Mouse (Mus musculus) large intestine, adult 2 months (tissue): ENCODE results near the gene Flnc. TPM values are rescaled to one million over a fixed set of nuclear protein-coding genes. Genes with fewer than 3 reads are reported as not detected.

ENCODE experiments used
- DNase-seq: peaks from one replicate; pipeline ENCODE4 v3.0.0-alpha.2; 2012; ENCODE audit warnings: low read depth, low spot score
- WGBS: fragments of 180-500 bp; shearing (Covaris S2); methylation state at CpG from one replicate; pipeline ENCODE4 v1.1.7; 2018; 5-methylcytosine and 5-hydroxymethylcytosine counted together
- polyA plus RNA-seq: library from polyadenylated mRNA; depleted of rRNA; stranded (reverse); fragments of >200 nt; gene quantifications from 2 replicates; pipeline ENCODE4 v1.2.3, GENCODE M21; 2012

The Flnc gene
- polyA plus RNA-seq, 1 experiment, result 7.9 TPM

DNA sequence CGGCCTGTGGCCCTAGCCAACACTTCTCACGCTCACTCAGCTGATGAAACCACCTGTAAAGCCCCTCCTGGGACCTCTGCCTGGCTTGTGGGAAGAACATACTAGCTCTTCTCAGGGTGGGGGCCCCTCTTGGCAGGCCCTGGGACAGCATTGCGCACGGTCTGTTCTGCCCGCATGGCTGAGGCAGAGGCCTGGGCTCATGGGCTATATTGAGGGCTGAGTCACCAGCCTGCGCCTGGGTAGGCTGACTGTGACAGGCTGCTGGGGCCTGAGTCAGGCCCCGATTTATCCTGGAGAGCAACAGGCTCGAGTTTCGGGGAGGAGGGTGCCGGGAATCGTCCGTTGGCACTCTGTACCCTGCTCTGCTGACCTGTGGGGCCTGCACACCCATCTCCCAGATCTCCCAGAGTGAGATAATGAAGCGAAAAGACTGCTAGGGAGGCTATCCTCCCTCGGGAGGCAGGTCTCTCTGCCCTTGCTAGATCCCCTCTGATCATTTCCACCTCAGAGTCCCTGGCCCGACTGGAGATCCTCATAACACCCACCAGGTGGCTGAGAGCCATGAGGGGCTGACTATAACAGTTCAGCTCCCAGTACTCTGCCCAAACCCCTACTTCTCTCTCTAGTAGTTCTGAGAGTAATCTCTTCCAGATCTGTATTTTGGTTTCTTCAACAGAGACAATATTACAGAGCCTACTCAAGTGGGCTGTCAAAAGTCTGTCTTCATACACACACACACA, 2.2 kb upstream of the Flnc start:
- no peak for DNase-seq

DNA sequence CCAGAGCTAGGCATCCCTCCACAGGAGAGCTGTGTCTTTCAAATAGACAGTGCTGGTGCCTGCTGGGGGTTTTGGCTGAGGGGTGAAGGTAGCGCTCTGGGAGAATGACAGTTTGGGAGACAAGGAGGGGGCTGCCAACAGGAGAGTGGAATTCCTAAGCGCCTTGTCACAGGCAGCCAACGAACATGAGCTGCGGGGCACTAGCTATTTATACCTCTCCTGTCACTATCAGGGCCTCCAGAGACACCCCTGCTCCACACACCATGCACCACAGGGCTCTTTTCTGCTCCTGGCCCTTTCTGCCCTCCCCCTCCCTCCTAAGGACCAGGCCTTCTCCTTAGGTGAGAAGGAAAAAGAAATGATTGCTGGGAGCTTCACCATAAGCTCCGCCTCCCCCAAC, 1.6 kb upstream of the Flnc start:
- DNase-seq, result no peak
- 63% methylated on average over 5 of the region's 5 CpGs for WGBS

More for the DNA sequence above, 2.2 kb upstream of the Flnc start:
- 54% methylated on average over 15 of the region's 15 CpGs for WGBS

- DNase-seq, result no peak
- WGBS, result 56% methylated on average over 3 of the region's 3 CpGs
Observed at GRCm38 (mm10) chr6:29432156-29432555, 900 bp upstream of the Flnc start.

DNA sequence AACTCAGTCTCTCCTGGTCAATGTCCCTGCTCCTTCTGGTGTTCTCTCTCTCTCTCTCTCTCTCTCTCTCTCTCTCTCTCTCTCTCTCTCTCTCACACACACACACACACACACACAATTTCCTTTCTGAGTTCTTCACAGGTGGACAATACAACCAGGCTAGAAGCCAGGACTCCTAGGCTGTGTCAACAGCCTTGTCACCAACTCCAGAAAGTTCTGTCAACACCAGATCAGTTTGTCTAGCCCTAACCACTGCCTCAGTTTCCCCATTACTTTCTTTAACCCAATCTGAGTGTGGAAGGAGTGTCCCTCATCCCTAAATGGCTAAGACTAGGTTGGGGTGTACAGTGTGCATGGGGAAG, 399 bp upstream of the Flnc start:
- DNase-seq, result no peak

GRCm38 (mm10) chr6:29433804-29434795, 1.0 kb downstream of the Flnc start:
- WGBS, result 11% methylated on average over 27 of the region's 27 CpGs
- no peak for DNase-seq

DNA sequence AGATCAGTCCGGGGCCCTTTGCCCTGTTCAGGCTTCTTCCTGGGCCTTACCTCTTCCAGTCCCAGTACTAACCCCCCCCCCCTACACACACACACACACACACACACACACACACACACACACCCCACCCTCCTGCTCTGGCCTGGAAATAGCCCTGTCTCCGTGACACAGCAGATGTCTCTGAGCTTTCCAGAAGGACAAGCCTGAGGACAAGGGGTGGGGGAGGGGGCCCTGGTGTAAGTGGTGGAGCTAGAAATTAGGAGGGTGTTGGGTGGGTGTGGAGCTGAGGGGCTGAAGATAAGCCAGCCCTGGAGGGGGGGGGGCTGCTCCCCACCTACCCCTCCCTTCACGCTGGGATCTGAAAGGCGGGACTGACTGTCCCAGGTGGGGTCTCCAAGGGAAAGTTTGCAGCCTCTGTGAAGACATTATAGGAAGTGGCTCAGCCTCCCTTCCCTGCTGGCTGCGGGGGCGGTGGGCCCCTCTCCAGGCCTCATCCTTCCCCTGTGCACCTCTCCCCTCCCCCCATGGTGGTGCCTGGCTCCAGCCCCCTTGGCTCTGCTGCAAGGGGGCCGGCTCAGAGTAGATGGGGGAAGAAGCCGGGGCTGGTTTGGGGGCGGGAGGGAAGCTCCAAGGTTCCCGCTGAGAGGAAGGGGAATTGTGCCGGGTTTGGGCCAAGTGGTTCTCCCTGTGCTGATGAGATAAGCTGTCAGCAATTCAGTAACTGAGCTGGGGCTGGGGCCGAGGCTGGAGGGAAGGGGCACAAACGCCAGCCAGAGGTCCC, 2.0 kb downstream of the Flnc start:
- DNase-seq, result no peak

GRCm38 (mm10) chr6:29435940-29436451, 2.9 kb downstream of the Flnc start:
- DNase-seq, result no peak
- WGBS, result 37% methylated on average over 6 of the region's 6 CpGs

More for the DNA sequence above, 2.0 kb downstream of the Flnc start:
- WGBS, result 11% methylated on average over 13 of the region's 13 CpGs

GRCm38 (mm10) chr6:29436461-29436934, 3.4 kb downstream of the Flnc start:
- no peak for DNase-seq
- WGBS, result 17% methylated on average over 11 of the region's 11 CpGs

- DNase-seq, result no peak
- 71% methylated on average over 4 of the region's 4 CpGs for WGBS
Observed at GRCm38 (mm10) chr6:29439251-29439650, 6.2 kb downstream of the Flnc start.

DNA sequence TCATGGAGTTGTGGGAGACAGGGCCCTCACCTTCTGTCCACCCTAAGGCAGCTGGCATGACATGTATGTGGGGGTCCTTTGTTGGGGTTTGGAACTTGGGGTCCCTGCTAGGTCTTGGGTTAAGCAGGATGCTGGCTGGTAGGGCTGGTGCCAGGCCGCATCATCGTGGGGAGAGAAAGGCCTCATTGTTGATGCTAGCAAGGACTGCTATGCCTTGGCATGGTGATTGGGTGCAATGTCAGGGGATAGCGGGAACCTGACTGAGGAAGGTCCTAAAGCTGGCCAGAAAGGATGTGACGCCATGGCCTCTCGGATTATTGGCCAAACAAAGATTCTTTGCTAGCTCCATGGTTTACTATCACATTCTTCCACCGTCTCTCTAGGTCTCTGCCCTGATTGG, 6.7 kb downstream of the Flnc start:
- WGBS, result 92% methylated on average over 6 of the region's 6 CpGs
- no peak for DNase-seq

DNA sequence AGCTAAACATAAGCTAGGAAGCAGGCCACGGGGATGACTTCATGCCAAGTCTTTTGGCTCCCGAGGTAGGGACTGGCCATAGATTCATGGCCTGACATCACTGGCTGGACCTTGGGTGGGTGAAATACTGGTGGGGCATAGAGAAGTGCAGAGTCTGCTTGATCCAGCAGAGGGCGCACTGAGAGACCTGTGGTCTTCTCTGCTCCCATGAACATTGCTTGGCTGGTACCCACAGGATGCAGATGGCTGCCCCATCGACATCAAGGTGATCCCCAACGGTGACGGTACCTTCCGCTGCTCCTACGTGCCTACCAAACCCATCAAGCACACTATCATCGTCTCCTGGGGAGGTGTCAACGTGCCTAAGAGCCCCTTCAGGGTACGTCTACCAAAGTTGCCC, 11.7 kb downstream of the Flnc start:
- WGBS, result 62% methylated on average over 11 of the region's 11 CpGs
- DNase-seq, result no peak

- DNase-seq, result no peak
- 64% methylated on average over 7 of the region's 7 CpGs for WGBS
Observed at GRCm38 (mm10) chr6:29445354-29445753, 12.3 kb downstream of the Flnc start.

DNA sequence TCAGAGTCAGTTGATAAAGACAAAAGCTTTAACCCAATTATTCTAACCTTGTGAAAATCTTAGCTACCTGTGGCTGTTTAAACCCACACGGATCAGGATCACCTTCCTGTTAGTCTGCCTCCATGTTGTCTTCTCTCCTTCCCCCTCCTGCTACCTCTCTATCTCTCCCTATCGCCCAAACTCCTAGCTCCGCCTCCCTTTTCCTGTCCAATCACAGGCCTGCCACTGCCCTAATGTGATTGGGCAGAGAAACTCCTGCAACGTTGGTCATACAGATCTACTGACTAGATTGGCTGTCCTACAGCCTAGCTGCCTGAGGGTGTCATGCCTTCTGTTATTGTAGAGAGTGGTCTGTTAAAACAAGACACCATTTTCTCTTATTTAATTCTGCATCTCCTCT, 16.8 kb downstream of the Flnc start:
- 32% methylated on average over 4 of the region's 4 CpGs for WGBS
- DNase-seq, result no peak

- 90% methylated on average over 6 of the region's 6 CpGs for WGBS
- no peak for DNase-seq
Observed at GRCm38 (mm10) chr6:29450667-29451066, 17.6 kb downstream of the Flnc start.

DNA sequence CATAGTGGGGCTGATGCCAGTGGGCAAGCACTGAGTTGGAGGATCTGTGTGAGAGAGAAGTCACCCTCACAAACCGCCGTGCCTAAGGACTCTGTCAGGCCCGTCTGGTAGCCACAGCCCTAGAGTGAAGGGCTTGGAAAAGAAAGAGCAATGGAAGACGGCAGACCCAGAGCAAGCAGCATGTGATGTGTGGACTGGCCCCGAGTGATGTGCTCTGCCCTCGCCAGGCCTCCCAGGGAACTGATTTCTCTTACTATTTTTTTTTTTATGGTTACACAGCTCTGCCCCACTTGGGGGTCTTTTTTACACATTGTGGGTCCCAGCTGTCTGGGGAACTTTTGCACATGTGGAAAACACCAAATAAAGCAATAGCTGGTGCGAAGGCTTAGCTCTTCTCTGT, 28.4 kb downstream of the Flnc start:
- WGBS, result 51% methylated on average over 7 of the region's 7 CpGs
- DNase-seq, result no peak

DNA sequence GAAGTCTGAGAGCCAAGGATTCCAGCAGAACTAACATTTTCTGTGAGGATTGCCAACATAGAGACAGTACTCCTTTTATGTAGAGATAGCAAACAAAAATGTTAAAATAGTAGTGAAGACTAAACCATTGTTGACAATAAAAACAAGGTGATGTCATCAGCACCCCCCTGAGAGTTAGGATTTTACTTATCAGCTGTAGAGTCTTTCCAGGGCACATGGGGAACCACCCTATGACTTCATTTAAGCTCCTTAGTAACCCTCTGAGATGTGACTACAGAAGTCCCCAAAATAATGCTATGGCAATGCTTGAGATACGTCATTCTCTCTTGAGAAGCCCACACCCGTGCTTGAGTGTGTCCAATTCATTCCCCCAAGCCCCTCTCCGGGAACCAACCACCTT, 30.3 kb downstream of the Flnc start:
- WGBS, result 68% methylated on average over 3 of the region's 3 CpGs
- no peak for DNase-seq

DNA sequence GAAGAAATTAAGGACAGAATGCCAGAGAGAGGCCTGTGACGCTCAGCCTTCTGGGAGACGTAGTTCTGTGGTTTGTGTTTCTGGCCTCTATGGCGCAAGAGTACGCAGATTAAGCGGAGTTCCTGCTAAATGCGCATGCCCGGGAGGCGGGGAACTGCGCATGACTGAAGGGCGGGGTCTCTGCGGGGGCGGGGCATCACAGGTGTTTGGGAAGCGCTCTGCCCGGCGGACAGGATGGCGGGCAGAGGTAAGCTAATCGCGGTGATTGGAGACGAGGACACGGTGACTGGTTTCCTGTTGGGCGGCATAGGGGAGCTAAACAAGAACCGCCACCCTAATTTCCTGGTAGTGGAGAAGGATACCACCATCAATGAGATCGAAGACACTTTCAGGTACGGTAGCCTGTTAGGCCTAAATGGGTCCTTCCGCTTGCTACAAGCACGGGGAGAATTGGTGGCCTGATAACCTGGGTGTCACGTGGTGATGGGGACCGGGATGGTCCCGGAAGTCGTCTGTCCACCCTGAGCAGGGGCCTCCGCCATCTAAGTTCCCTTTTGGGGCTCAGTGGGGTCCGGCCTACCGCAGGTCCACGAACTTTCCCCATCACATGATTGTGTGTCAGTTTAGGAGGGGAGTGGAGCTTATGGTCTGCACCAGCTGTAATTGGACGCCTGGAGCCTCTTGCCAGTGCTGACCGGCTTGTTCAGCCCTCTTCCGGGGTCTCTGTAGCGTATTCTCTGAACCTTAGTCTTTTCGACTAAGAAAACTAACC, 34.7 kb downstream of the Flnc start, which contains the start of gene Atp6v1f:
Atp6v1f (plus strand) TSS at position 136 of the 772 bp plus-strand sequence.
- DNase-seq, result peak; percentile 84
- under 1% methylated on average over 39 of the region's 39 CpGs for WGBS

DNA sequence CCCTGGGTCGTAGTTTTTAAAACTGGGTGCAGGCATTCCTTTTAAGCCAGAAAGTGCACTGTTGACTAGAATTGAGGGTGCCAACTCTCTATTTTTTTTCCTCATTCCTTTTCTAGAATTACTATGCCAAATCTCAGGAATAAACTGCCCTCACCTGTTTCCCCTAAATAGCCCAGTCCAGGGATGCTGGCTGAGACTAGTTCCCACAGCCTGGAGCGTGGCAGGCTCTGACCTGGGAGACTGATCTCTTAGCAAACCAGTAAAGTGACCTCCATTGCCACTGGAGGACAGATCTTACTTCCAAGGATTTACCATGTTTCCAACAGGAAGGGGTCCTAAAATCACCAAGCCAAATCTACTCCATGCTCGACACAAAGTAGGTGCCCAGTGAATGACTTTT, 35.8 kb downstream of the Flnc start:
- DNase-seq, result no peak
- 63% methylated on average over 3 of the region's 3 CpGs for WGBS

DNA sequence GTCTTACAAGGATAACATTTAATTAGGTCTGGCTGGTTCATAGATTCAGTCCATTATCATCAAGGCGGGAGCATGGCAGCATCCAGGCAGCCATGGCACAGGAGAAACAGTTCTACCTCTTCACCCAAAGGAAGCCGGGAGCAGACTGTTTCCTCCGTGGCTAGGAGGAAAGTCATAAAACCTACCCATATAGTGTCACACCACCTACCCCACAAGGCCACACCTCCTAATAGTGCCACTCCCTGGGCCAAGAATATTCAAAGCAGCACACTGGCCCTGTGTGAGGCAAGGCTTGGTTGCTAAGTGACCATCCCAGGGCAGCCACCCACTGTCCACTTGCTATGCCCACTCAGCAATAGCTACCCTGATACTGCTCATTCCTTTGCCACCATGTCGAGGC, 38.1 kb downstream of the Flnc start, which contains the start of gene Atp6v1fnb:
Atp6v1fnb (plus strand) TSS at position 301 of the 400 bp plus-strand sequence.
- 68% methylated on average over 4 of the region's 4 CpGs for WGBS
- no peak for DNase-seq
